Mouse (Mus musculus): ENCODE measurements at regions not wholly inside any gene's neighbourhood (a gene's known extent, or its start where the extent isn't known, plus 50 kb on each side); places are given as distances from the start of the nearest gene placed in this dataset.

- DNase-seq (ENCODE audit: low spot score in 2 of 2): no peak
Observed at GRCm38 (mm10) chr7:50993707-50994106, 394.7 kb downstream of the 4933405O20Rik start.

- no peak for DNase-seq (ENCODE audit: low spot score in 2 of 2)
Observed at GRCm38 (mm10) chr7:51041899-51042667, 443.1 kb downstream of the 4933405O20Rik start.

GRCm38 (mm10) chr7:51051496-51051895, 452.5 kb downstream of the 4933405O20Rik start:
- no peak for DNase-seq (ENCODE audit: low spot score in 2 of 2)

- DNase-seq (ENCODE audit: low spot score in 2 of 2): no peak
Observed at GRCm38 (mm10) chr7:51068376-51068775, 442.5 kb upstream of the Ano5 start.

- DNase-seq (ENCODE audit: low spot score in 2 of 2): peak in 1 of 2 experiments; percentile 6
Observed at GRCm38 (mm10) chr7:51093774-51094173, 417.1 kb upstream of the Ano5 start.

GRCm38 (mm10) chr7:51101166-51101565, 409.7 kb upstream of the Ano5 start:
- no peak for DNase-seq (ENCODE audit: low spot score in 2 of 2)

GRCm38 (mm10) chr7:51140796-51141195, 370.0 kb upstream of the Ano5 start:
- DNase-seq (ENCODE audit: low spot score in 2 of 2): no peak

GRCm38 (mm10) chr7:51175211-51175610, 335.6 kb upstream of the Ano5 start:
- DNase-seq (ENCODE audit: low spot score in 2 of 2): no peak

- DNase-seq (ENCODE audit: low spot score in 2 of 2): no peak
Observed at GRCm38 (mm10) chr7:51215487-51216232, 295.2 kb upstream of the Ano5 start.

- no peak for DNase-seq (ENCODE audit: low spot score in 2 of 2)
Observed at GRCm38 (mm10) chr7:51216233-51216605, 294.6 kb upstream of the Ano5 start.

- DNase-seq (ENCODE audit: low spot score in 2 of 2): no peak
Observed at GRCm38 (mm10) chr7:51221351-51221750, 289.5 kb upstream of the Ano5 start.

- DNase-seq (ENCODE audit: low spot score in 2 of 2): no peak
Observed at GRCm38 (mm10) chr7:51221806-51222205, 289.0 kb upstream of the Ano5 start.

GRCm38 (mm10) chr7:51227136-51227535, 283.7 kb upstream of the Ano5 start:
- peak; percentile 17 to 29 for DNase-seq (ENCODE audit: low spot score in 2 of 2)

- no peak for DNase-seq (ENCODE audit: low spot score in 2 of 2)
Observed at GRCm38 (mm10) chr7:51234616-51235015, 276.2 kb upstream of the Ano5 start.

- no peak for DNase-seq (ENCODE audit: low spot score in 2 of 2)
Observed at GRCm38 (mm10) chr7:51247695-51248094, 263.1 kb upstream of the Ano5 start.

- no peak for DNase-seq (ENCODE audit: low spot score in 2 of 2)
Observed at GRCm38 (mm10) chr7:51254461-51254860, 256.4 kb upstream of the Ano5 start.

GRCm38 (mm10) chr7:51259160-51259831, 251.5 kb upstream of the Ano5 start:
- DNase-seq (ENCODE audit: low spot score in 2 of 2): no peak

GRCm38 (mm10) chr7:51264166-51264565, 246.7 kb upstream of the Ano5 start:
- no peak for DNase-seq (ENCODE audit: low spot score in 2 of 2)

GRCm38 (mm10) chr7:51265896-51266295, 244.9 kb upstream of the Ano5 start:
- DNase-seq (ENCODE audit: low spot score in 2 of 2): peak; percentile 3 to 66

GRCm38 (mm10) chr7:51266879-51267278, 243.9 kb upstream of the Ano5 start:
- DNase-seq (ENCODE audit: low spot score in 2 of 2): no peak

GRCm38 (mm10) chr7:51268743-51269142, 242.1 kb upstream of the Ano5 start:
- DNase-seq (ENCODE audit: low spot score in 2 of 2): no peak

- peak; percentile 33 to 53 for DNase-seq (ENCODE audit: low spot score in 2 of 2)
Observed at GRCm38 (mm10) chr7:51270531-51271090, 240.2 kb upstream of the Ano5 start.

Data from frontal cortex, postnatal 36 days (tissue).